Mouse (Mus musculus): ENCODE data around the gene Phxr2.

GRCm38 (mm10) chr10:99127691-99128261 lies 1.7 kb upstream of the Phxr2 start:
- TF ChIP-seq CTCF (conservative IDR thresholded peaks at IDR 0.05; ENCODE audit: insufficient read depth, insufficient read length, low read depth, low read length) (no peak), POLR2A (IDR thresholded peaks at IDR 0.05; ENCODE audit: low read depth, low read length) (no peak)

All from kidney, adult 2 months (tissue).